Mouse (Mus musculus) cerebellum, adult 2 months (tissue): ENCODE measurements around the gene Ints3. TPM values are rescaled to one million over a fixed set of nuclear protein-coding genes. Genes with fewer than 3 reads are reported as not detected.
A peak's percentile ranks its signal among the peaks of the same experiment; 100 is the strongest.

Experiments used
- DNase-seq, 2 experiments: peaks; one replicate each; pipeline ENCODE4 v3.0.0; 2021
- H3K27ac ChIP-seq: fragments of 200-500 bp; 2 replicates; pipeline ENCODE4 v1.5.1; 2012; ENCODE audit warnings: low read length, control low read depth, inconsistent platforms; ENCODE audit not compliant: insufficient read depth
- H3K27me3 ChIP-seq: fragments of 200-500 bp; 2 replicates; pipeline ENCODE4 v1.6.1; 2012; ENCODE audit warnings: inconsistent platforms, mild to moderate bottlenecking, low read length, moderate library complexity; ENCODE audit not compliant: control insufficient read depth, insufficient read depth
- H3K4me1 ChIP-seq: fragments of 200-500 bp; 2 replicates; pipeline ENCODE4 v1.6.1; 2011; ENCODE audit warnings: low read length; ENCODE audit not compliant: control insufficient read depth, insufficient read depth
- H3K4me3 ChIP-seq: fragments of 200-500 bp; replicated peaks from 2 replicates; pipeline ENCODE3; 2011; ENCODE audit warnings: mild to moderate bottlenecking, low read depth, low read length, control low read depth; ENCODE audit not compliant: insufficient read depth
- CTCF ChIP-seq: fragments of 200-500 bp; IDR thresholded peaks from 2 replicates; pipeline ENCODE4 v1.5.1; 2011; ENCODE audit warnings: low read depth, mild to moderate bottlenecking, control low read depth, low read length, moderate library complexity, borderline replicate concordance; ENCODE audit not compliant: insufficient read depth
- POLR2A ChIP-seq: fragments of 200-500 bp; IDR thresholded peaks from 2 replicates; pipeline ENCODE4 v1.6.1; 2011; ENCODE audit warnings: low read length, control low read depth, borderline replicate concordance; ENCODE audit not compliant: insufficient read depth
- WGBS: fragments of 180-500 bp; shearing (Covaris S2); methylation state at CpG from one replicate; pipeline ENCODE4 v1.1.7; 2018; 5-methylcytosine and 5-hydroxymethylcytosine counted together
- polyA plus RNA-seq: library from polyadenylated mRNA; depleted of rRNA; stranded (reverse); fragments of >200 nt; gene quantifications from 2 replicates; pipeline ENCODE4 v1.2.3, GENCODE M21; 2012

The Ints3 gene
- polyA plus RNA-seq, 1 experiment = 48.5 TPM

DNA sequence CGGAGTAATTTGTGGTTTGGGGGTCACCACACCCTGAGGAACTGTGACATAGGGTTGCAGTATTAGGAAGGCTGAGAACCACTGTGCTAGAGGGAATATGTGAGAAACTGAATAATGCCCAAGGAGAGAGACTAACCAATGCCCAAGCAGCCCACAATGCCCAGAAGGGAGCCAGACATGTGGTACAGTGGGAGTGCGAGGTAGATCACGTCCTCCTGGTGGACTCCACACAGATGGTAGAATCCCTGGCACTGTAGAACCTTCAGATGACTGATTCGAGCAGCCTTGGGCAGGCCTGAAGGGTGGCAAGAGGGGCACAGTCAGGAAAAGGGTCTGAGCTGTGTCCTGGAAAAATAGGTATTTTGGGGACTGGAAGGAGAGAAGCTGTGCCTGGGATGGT is 45.2 kb downstream of the Ints3 start:
- H3K27me3 ChIP-seq = no peaks in the 10 kb centered on the region
- H3K27ac ChIP-seq = no peak overlapping the region
- H3K4me3 ChIP-seq = no peak overlapping the region
- peaks cover 6% of the 10 kb centered on the region for H3K4me1 ChIP-seq
- 54% methylated on average over 4 of the region's 4 CpGs for WGBS
- TF ChIP-seq POLR2A (no peak), CTCF (no peak)
- DNase-seq = no peak

DNA sequence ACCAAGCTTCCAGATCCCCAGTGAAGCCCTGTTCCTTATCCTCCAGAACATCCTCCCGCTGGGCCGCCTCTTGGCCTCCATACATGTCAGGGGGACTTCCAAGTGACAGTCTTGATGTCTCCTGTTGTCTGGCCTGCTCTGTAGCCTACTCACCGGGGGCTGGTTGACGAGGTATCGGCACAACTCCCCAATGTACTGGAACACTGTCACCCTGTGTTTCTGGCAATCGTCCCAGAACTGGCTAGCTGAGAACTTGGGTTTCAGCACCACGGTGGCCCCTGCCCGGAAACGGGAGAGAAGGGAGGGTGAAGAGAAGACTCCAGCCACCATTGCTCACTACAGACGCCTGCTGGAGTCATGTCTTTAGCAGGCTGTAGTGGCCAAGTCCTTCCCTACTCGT is 45.9 kb downstream of the Ints3 start:
- H3K27me3 ChIP-seq = no peaks in the 10 kb centered on the region
- no peak overlapping the region for H3K4me3 ChIP-seq
- H3K27ac ChIP-seq = no peak overlapping the region
- DNase-seq = no peak
- WGBS = 16% methylated on average over 11 of the region's 11 CpGs
- peaks cover 6% of the 10 kb centered on the region for H3K4me1 ChIP-seq
- TF ChIP-seq CTCF (no peak), POLR2A (no peak)

DNA sequence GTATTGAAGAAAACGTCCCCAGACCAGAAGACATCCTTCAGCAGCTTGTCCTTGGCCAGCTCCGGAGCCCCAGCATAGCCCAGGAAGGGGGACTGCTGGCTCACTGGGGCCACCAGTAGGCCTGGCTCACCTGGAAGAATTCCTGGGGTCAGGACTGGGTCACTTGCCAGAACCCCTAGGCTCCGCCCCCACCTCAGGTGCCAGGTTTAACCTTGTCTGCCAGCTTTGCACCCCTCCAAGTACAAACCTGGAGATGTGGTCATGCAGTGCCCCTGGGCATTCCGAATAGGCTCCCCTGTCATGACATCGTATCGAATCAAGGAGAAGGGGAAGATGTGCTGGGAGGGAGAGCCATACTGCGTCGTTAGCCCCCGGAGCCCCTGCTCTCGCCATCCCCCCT is 46.6 kb downstream of the Ints3 start:
- H3K4me3 ChIP-seq = no peak overlapping the region
- no peaks in the 10 kb centered on the region for H3K27me3 ChIP-seq
- TF ChIP-seq CTCF = no peak
- H3K4me1 ChIP-seq = peaks cover 6% of the 10 kb centered on the region
- no peak overlapping the region for H3K27ac ChIP-seq
- 90% methylated on average over 10 of the region's 10 CpGs for WGBS
- no peak for DNase-seq

DNA sequence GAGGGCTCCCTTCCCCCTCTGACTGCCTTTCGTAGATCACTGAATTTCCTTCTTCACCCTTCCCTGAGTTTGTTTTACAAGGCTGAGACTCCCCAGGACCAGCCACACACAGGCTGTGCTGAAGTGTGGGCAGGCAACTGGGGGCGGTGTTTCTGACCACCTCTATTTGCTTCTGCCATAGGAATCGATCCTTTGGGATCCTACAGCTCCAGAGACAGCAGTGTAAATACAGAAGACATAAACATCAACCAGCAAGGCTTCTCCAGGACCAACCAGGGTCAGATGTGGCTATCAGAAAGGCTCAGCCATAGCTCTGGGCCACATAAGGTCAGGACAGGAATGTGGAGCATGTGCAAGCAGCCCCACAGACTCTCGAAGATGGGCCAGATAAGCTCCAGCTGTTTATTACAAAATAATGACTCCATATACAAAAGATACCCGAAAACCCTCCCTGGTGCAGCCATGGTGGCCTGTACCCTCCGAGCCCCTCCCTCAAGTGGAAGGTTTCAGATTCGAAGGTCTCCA is 48.5 kb downstream of the Ints3 start:
- peaks cover 6% of the 10 kb centered on the region for H3K4me1 ChIP-seq
- TF ChIP-seq CTCF = no peak
- TF ChIP-seq POLR2A = no peak
- no peak for DNase-seq
- WGBS = 86% methylated on average over 7 of the region's 7 CpGs
- no peak overlapping the region for H3K27ac ChIP-seq
- no peaks in the 10 kb centered on the region for H3K27me3 ChIP-seq
- no peak overlapping the region for H3K4me3 ChIP-seq

DNA sequence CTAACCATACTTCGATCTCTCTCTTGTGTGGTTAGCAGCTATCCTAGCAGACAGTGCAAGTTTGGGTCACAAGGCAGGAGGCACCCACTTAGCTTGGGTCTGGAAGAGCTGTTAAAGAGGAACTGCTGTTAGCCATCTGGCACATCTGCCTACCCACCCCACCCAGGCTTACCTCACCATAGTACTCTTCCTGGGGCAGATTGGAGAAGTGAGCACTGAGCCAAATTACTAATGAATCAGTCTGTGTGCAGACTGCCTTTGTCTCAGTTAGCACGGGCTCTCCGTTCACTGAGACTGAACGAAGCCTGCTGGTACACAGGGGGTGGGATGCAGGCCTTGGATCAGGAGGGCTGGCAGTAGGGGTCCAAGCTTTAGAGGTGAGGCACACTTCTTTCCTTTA is 49.7 kb downstream of the Ints3 start:
- H3K27ac ChIP-seq = no peak overlapping the region
- peak in 1 of 2 experiments; percentile 45 for DNase-seq
- H3K4me1 ChIP-seq = peaks cover 6% of the 10 kb centered on the region
- TF ChIP-seq CTCF = no peak
- no peak for TF ChIP-seq POLR2A
- no peak overlapping the region for H3K4me3 ChIP-seq
- WGBS = 41% methylated on average over 4 of the region's 4 CpGs
- H3K27me3 ChIP-seq = no peaks in the 10 kb centered on the region

DNA sequence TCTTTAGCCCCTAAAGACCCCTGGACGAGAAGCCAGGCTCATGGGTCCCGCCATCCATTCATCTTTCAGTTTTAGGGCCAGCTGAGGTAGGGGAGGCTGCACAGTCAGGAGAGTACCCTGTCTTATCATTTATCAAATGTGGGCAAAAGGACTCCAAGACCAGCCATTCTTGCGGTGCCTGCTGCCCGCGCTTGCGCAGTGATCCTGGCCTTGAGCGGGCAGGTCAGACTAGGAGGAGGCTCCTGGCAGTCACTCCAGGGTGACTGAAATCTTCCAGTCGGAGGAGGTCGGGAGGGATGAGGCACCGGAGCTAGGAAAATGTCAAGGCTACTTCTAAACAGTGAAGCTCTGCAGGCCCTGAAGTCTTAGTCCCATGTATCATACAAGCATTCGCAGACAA is 51.7 kb downstream of the Ints3 start:
- TF ChIP-seq CTCF (no peak), POLR2A (no peak)
- H3K27ac ChIP-seq = no peak overlapping the region
- DNase-seq = no peak
- WGBS = 77% methylated on average over 11 of the region's 11 CpGs
- no peaks in the 10 kb centered on the region for H3K4me1 ChIP-seq
- no peaks in the 10 kb centered on the region for H3K27me3 ChIP-seq
- no peak overlapping the region for H3K4me3 ChIP-seq

DNA sequence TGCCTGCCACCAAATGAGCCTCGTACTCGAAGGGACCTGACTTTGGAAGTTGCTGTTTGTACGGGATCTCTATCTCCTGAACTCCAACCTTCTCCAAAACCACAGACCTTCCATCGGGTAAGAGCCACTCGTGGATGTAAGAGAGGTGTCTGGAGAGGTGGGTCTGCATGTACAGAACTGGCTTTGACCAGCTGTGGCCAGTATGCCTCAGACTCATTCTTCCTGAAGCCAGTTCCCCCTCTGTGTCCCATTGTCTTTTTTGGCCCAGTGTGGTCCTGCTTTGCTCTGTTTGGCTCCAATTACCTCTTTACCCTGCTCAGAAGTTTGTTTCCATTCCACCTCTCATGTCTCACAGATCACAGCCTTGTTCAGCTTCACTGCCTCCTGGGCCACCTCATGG is 54.9 kb downstream of the Ints3 start:
- 78% methylated on average over 5 of the region's 5 CpGs for WGBS

DNA sequence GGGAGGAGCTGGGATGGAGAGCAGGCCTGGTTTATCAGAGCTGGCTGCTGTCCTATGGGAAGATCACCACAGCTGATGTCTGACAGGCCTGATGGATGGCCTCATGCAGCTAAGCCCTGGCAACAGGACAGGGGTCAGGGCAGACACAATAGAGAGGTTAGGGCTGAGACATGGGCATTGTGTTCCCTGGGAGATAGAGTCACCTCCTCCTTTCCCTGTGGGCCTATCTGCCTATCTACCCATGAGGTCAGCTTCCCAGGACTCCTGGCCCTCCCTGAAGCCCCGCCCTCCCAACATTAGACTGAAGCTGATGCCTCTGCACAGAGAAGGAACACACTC is 57.2 kb downstream of the Ints3 start:
- no peak for DNase-seq
- Histone ChIP-seq H3K27me3 (no peaks in the 10 kb centered on the region), H3K4me3 (no peak overlapping the region), H3K4me1 (no peaks in the 10 kb centered on the region), H3K27ac (no peak overlapping the region)
- no peak for TF ChIP-seq CTCF
- no peak for TF ChIP-seq POLR2A
- 38% methylated on average over 1 of the region's 1 CpGs for WGBS

More for the DNA sequence above, 54.9 kb downstream of the Ints3 start:
- Histone ChIP-seq H3K4me3 (no peak overlapping the region), H3K27ac (no peak overlapping the region), H3K4me1 (no peaks in the 10 kb centered on the region), H3K27me3 (no peaks in the 10 kb centered on the region)
- DNase-seq = no peak
- TF ChIP-seq POLR2A (no peak), CTCF (no peak)

DNA sequence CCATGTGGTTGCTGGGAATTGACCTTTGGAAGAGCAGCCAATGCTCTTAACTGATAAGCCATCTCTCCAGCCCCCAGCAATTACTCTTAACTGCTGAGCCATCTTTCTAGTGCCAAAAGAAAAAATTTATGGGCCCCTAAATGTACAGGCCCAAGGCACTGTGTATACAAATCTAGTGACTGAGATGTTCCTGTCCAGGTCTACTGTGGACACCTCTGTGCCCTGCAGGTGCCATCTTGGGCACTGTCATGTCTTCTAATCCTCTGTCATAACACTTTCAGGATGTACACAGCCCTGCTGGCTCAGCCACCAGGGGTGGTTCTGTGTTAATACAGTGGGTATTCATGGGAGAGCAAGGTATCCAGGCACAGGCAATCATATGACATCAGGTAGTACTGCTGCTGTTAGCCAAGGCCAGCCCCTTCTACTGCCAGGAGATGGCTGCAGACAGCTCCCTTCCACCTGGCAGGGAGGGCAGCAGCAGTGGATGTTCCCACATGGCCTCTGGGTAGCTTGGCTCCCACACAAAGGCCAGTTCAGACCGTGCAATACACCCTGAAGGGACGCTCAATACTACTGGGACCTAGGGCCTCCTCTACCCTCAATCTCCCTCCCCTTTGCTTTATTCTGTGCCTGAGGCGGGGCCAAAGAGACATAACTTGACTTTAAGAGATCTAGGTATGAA is 57.7 kb downstream of the Ints3 start:
- 34% methylated on average over 3 of the region's 3 CpGs for WGBS
- H3K4me3 ChIP-seq = no peak overlapping the region
- H3K27ac ChIP-seq = no peak overlapping the region
- no peak for DNase-seq
- no peaks in the 10 kb centered on the region for H3K27me3 ChIP-seq
- TF ChIP-seq CTCF (no peak), POLR2A (no peak)
- no peaks in the 10 kb centered on the region for H3K4me1 ChIP-seq
